ENCODE assay signal across 8 mouse cellular contexts in genomic region chr11:96982859-96983258, GRCm38 (mm10). TPM values are rescaled to one million over a fixed set of nuclear protein-coding genes. Genes with fewer than 3 reads are reported as not detected.
DNase-seq lines count a peak whose midpoint lies in the region; ATAC-seq and TF ChIP-seq lines count a peak whose summit lies in the region.

Gene Sp2, minus strand, starts transcription at chr11:96982959.

- no peaks in the 10 kb centered on the region for H3K36me3 ChIP-seq in kidney, embryonic 15.5 days
- peaks cover 0 to 5% of the 10 kb centered on the region in 2 experiments; a peak in 2 of 4 replicates for H3K36me3 ChIP-seq in MEL (ENCODE audit: control insufficient read depth in 1 of 2, insufficient read depth in 2 of 2, low read length in 2 of 2)
- H3K36me3 ChIP-seq in neural tube, embryonic 15.5 days = no peaks in the 10 kb centered on the region

- no peak for TF ChIP-seq RAD21 in MEL (IDR thresholded peaks at IDR 0.05; ENCODE audit: low read depth, low read length)

- no peak for TF ChIP-seq EP300 in MEL (IDR thresholded peaks at IDR 0.05; ENCODE audit: low read depth in 1 of 2, low read length in 2 of 2)

- no peak for ATAC-seq in kidney, embryonic 15.5 days (replicated peaks; ENCODE audit: low FRiP score)
- ATAC-seq in neural tube, embryonic 15.5 days (ENCODE audit: low FRiP score) = no peak

- no peak for DNase-seq in kidney, postnatal 25 days
- DNase-seq in MEL (ENCODE audit: low read depth, low spot score) = no peak
- no peak for DNase-seq in layer of hippocampus, postnatal 10 days (ENCODE audit: low spot score in 2 of 2)
- DNase-seq in urinary bladder, adult 2 months (ENCODE audit: low spot score) = no peak
- no peak for DNase-seq in kidney, postnatal 4 days

- H3K4me1 ChIP-seq in kidney, embryonic 15.5 days = peaks cover 36% of the 10 kb centered on the region
- peaks cover 5 to 14% of the 10 kb centered on the region in 2 experiments for H3K4me1 ChIP-seq in MEL (ENCODE audit: control insufficient read depth in 1 of 2, insufficient read depth in 2 of 2, low read length in 2 of 2)
- 0 out of 2 replicates have a peak, but pooled peaks cover 2% of the 10 kb centered on the region for H3K4me1 ChIP-seq in embryonic fibroblast, embryonic 13.5 days (ENCODE audit: control insufficient read depth, insufficient read depth, low read length)
- peaks cover 18% of the 10 kb centered on the region for H3K4me1 ChIP-seq in neural tube, embryonic 15.5 days

- H3K4me3 ChIP-seq in kidney, embryonic 15.5 days (replicated peaks) = no peak within 1 kb of the TSS
- H3K4me3 ChIP-seq in MEL (ENCODE audit: control insufficient read depth in 1 of 2, insufficient read depth in 1 of 2, low read depth in 2 of 2, low read length in 2 of 2) = no peak within 1 kb of the TSS
- no peak within 1 kb of the TSS for H3K4me3 ChIP-seq in embryonic fibroblast, embryonic 13.5 days (ENCODE audit: insufficient read depth, low read length)
- no peak within 1 kb of the TSS; the same call in 1 of the 2 replicates for H3K4me3 ChIP-seq in neural tube, embryonic 15.5 days (replicated peaks)

- H3K9me3 ChIP-seq in kidney, embryonic 15.5 days (replicated peaks) = no peaks in the 10 kb centered on the region
- H3K9me3 ChIP-seq in MEL (replicated peaks; ENCODE audit: insufficient read depth, low read length) = no peaks in the 10 kb centered on the region
- no peaks in the 10 kb centered on the region for H3K9me3 ChIP-seq in neural tube, embryonic 15.5 days (replicated peaks)

- H3K9ac ChIP-seq in kidney, embryonic 15.5 days = no peak within 1 kb of the TSS
- no peak within 1 kb of the TSS for H3K9ac ChIP-seq in MEL (ENCODE audit: control insufficient read depth, low read depth, low read length, poor library complexity, severe bottlenecking)
- 0 out of 2 replicates have a peak within 1 kb of the TSS, but pooled peaks have one; percentile 14 for H3K9ac ChIP-seq in neural tube, embryonic 15.5 days (replicated peaks)

- peaks cover 1% of the 10 kb centered on the region; the same call in 1 of the 2 replicates for H3K79me2 ChIP-seq in MEL (ENCODE audit: control insufficient read depth, insufficient read depth, low read length, poor library complexity)

- no peak for TF ChIP-seq CTCF in MEL (IDR thresholded peaks at IDR 0.05 in 2 of 3, conservative IDR thresholded peaks at IDR 0.05 in 1 of 3; ENCODE audit: control insufficient read depth in 1 of 3, insufficient read depth in 1 of 3, low read depth in 2 of 3, low read length in 3 of 3, poor library complexity in 1 of 3, severe bottlenecking in 1 of 3)
- no peak for TF ChIP-seq CTCF in embryonic fibroblast, embryonic 13.5 days (IDR thresholded peaks at IDR 0.05; ENCODE audit: borderline replicate concordance, insufficient read depth, low read length)

- H3K27ac ChIP-seq in kidney, embryonic 15.5 days = no peak within 1 kb of the TSS
- no peak within 1 kb of the TSS for H3K27ac ChIP-seq in MEL (ENCODE audit: control insufficient read depth, low read depth, low read length)
- no peak within 1 kb of the TSS for H3K27ac ChIP-seq in embryonic fibroblast, embryonic 13.5 days (ENCODE audit: insufficient read depth, low read length)
- H3K27ac ChIP-seq in neural tube, embryonic 15.5 days (replicated peaks) = no peak within 1 kb of the TSS

- no peak for TF ChIP-seq POLR2A in MEL (IDR thresholded peaks at IDR 0.05; ENCODE audit: control insufficient read depth in 1 of 2, insufficient read depth in 1 of 2, low read depth in 1 of 2, low read length in 2 of 2, poor library complexity in 1 of 2)
- no peak for TF ChIP-seq POLR2A in embryonic fibroblast, embryonic 13.5 days (IDR thresholded peaks at IDR 0.05; ENCODE audit: low read depth, low read length)

- H3K4me2 ChIP-seq in kidney, embryonic 15.5 days = peak within 1 kb of the TSS; percentile 37; the same call in 1 of the 2 replicates
- peak within 1 kb of the TSS; percentile 22 for H3K4me2 ChIP-seq in neural tube, embryonic 15.5 days

- WGBS in kidney, embryonic 15.5 days = 51% methylated on average over 7 of the region's 7 CpGs
- 36% methylated on average over 7 of the region's 7 CpGs for WGBS in neural tube, embryonic 15.5 days

- H3K27me3 ChIP-seq in kidney, embryonic 15.5 days = peaks cover 33% of the 10 kb centered on the region
- H3K27me3 ChIP-seq in MEL (ENCODE audit: control insufficient read depth in 1 of 2, insufficient read depth in 2 of 2, low read length in 2 of 2) = peaks cover 0 to 4% of the 10 kb centered on the region in 2 experiments; a peak in 2 of 4 replicates
- H3K27me3 ChIP-seq in neural tube, embryonic 15.5 days (replicated peaks) = peaks cover 28% of the 10 kb centered on the region

TF ChIP-seq in MEL, 35 proteins besides CTCF, POLR2A, EP300 and RAD21:
- no peak for TF ChIP-seq MYC (IDR thresholded peaks at IDR 0.05; ENCODE audit: low read depth, low read length)
- TF ChIP-seq ZMIZ1 (IDR thresholded peaks at IDR 0.05; ENCODE audit: low read depth, low read length) = no peak
- TF ChIP-seq ZKSCAN1 (IDR thresholded peaks at IDR 0.05; ENCODE audit: low read depth, low read length) = no peak
- no peak for TF ChIP-seq NELFE (IDR thresholded peaks at IDR 0.05; ENCODE audit: low read depth, low read length)
- TF ChIP-seq UBTF (IDR thresholded peaks at IDR 0.05; ENCODE audit: borderline replicate concordance, insufficient read depth, low read depth, low read length) = no peak
- TF ChIP-seq HCFC1 (IDR thresholded peaks at IDR 0.05; ENCODE audit: low read depth, low read length) = no peak
- no peak for TF ChIP-seq ETS1 (IDR thresholded peaks at IDR 0.05; ENCODE audit: low read depth, low read length)
- TF ChIP-seq MXI1 (IDR thresholded peaks at IDR 0.05; ENCODE audit: low read depth, low read length) = no peak
- no peak for TF ChIP-seq GABPA (IDR thresholded peaks at IDR 0.05; ENCODE audit: low read depth, low read length)
- TF ChIP-seq MEF2A (IDR thresholded peaks at IDR 0.05; ENCODE audit: extremely low read depth, insufficient replicate concordance, low read depth, low read length, poor library complexity, severe bottlenecking) = no peak
- TF ChIP-seq USF1 (IDR thresholded peaks at IDR 0.05; ENCODE audit: low read depth, low read length) = no peak
- TF ChIP-seq E2F4 (IDR thresholded peaks at IDR 0.05; ENCODE audit: borderline replicate concordance, low read depth, low read length) = no peak
- no peak for TF ChIP-seq MAZ (IDR thresholded peaks at IDR 0.05; ENCODE audit: low read depth, low read length)

RNA-seq across cellular contexts. Expression of gene Sp2, which starts in this region (rescaled TPM):
- 19.9 and 22.7 TPM in 2 replicates for polyA plus RNA-seq in kidney, embryonic 15.5 days (2015; fragmentation: Nextera tagmentation; extraction: Ambion mirVana)
- 1.4 and 2.2 TPM in 2 replicates for total RNA-seq in MEL (2012; rRNA removed)
- 10 to 100 TPM in 1 of 2 experiments, not detected in 1; 20.3 TPM for polyA plus RNA-seq in MEL (2012; ENCODE audit: insufficient read depth in 1 of 2, insufficient read length in 2 of 2, low read depth in 1 of 2, low replicate concordance in 2 of 2, missing spikeins in 1 of 2)
- polyA plus RNA-seq in embryonic fibroblast, embryonic 13.5 days (2011; ENCODE audit: insufficient read length, low read depth, missing spikeins) = 11.9 and 12.3 TPM in 2 replicates
- 10 to 100 TPM; 11.5 to 12.0 TPM for total RNA-seq in layer of hippocampus, postnatal 10 days (2021)
- polyA plus RNA-seq in neural tube, embryonic 15.5 days (2015; fragmentation: Nextera tagmentation; extraction: Ambion mirVana) = 13.0 and 15.8 TPM in 2 replicates
- polyA plus RNA-seq in urinary bladder, adult 2 months (2012; rRNA removed) = 7.7 and 13.9 TPM in 2 replicates
